Mouse (Mus musculus): ENCODE results near the gene Nrarp.

The Nrarp gene

DNA sequence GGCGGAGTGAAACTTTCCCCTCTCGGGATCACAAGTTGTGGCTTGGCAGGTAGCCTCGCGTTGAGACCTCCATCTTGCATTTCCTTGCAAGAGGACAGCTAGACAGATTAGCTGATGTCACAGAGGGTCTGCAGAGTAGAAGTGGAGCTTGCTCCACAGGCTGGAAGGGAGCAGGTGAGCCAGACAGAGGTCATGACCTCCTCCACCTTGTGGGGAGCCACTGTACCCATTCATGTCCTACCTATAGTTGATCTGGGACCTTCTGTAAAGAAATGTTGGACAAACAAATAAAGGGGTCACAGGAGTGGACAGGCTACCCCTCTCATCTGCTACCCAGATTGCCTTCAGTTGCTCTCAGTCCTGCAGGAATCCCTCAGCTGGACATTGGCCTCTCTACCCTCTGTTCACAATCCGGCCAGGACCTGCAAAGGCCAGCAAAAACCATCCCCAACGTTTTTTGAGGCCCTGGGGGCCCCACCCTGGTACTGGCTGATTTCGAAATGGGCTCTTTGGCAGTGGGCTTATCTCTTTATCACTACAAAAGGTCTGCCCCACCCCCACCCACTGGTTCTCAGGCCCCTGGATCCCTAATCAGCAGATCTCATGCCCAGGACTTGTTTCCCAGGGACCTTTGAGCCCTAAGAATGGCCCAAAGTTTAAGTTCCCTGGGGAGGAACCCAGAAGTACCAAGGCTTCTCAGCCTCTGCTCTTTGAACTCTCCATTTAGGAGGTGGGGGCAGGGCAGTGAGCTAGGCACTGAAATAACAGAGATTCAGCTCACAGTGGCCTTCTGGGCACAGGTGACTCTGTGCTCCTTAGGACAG, 5.5 kb upstream of the Nrarp start:
- 78% methylated on average over 7 of the region's 7 CpGs for WGBS

DNA sequence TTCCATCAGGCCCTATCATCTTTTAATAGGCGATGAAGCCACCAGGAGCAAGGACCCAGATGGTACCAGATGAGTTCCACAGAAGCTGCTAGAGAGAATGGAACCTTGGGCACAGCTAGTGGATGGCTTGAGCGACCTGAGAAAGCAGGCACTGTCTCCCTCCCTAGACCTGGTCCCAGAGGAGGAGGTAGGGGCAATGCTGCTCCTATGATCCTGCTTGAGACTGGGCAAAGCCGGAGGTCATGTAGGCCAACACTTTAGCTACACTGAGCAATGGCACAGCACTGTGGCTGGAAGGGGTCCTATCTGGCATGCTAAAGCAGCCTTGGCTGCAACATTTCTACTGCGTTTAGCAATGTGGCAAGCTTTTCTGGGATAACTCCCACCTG, 4.9 kb upstream of the Nrarp start:
- WGBS = 86% methylated on average over 4 of the region's 4 CpGs

DNA sequence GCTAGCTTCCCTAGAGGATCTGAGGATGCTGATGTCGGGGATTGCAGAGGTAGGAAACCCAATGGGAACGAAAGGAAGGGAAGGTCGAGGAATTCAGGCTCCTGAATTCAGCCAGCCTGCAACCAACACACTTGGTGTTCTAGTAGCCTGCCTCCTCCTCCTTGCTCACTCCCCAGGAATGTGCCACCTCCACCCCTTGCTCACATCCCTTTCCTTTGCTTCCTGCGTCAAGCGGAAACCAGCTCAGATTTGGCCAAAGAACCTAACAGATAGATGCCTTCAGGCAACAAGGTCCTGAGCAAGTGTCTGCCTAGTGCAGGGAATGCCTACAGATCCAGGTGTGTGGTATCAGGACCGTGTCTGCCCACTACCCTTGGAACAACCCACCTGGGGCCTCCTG, 4.0 kb upstream of the Nrarp start:
- WGBS = 49% methylated on average over 6 of the region's 6 CpGs

DNA sequence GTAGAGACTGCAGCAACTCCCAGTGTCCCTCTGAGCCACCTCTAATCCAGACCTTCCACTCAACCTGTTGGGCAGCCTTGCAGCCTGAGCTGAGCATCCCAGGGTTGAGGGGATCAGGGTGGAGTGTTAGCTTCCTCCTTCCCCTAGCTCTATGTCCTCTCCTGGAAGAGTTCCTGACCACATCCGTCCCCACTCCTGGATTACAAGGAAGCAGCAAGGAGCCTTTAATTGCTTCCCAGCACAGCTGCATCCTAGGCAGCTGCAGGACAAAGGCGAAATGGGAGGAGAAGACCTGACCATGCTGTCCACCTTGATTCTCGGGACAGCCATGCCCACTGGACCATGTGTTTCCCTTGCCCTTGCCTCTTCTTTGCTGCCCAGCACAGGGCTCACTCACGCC, 3.5 kb upstream of the Nrarp start:
- 60% methylated on average over 4 of the region's 4 CpGs for WGBS

DNA sequence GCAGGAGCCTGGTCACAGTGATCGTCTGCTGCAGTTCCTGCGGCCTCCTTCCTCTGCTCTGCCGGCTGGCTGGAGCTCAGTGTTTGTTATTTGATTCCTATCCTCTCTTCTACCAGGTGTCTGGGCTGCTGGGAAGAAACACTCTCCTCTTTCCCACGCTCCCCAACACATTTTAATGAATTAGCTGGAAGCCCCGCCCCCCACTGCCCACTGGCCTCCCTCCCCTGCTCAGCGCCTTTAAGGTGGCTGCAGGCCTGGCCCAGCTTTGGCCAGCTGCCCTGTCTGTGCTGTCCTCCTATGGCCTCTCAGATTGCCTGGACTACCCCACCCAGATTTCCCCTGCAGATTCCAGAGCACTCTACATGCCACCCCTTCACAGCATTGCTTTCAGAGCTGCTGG, 2.9 kb upstream of the Nrarp start:
- WGBS = 24% methylated on average over 6 of the region's 6 CpGs

DNA sequence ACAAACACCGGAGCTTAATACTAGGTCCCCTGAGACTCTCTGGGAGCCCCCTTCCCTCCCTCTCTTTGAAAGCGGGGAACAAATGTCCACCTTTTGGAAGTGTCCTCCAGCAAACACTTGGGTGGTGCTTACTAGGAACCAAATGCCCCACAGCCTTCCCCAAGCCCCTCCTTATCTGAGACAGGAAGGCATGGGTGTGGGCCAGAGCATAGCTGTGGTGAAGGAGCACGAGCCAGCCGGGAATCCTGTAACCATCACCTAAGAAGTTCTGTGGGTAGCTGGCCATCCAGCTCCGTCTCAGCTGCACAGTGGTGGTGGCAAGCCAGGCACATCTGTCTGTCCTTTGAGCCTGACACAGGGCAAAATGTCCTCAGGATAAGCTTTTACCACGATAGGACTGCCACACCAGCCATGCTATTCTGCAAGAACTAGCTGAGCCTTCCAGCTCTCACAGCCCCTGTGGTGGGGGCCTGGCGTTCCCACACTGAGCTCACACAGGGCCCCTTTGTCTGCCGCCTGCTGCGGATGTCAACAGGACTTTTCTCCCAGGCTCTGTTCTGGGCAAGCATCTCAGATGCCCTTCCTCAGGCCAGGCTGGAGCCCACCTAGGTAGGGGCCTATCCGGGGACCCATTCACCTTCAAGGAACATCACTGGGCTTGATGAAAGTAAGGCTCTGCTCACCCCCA, 2.1 kb upstream of the Nrarp start:
- 54% methylated on average over 10 of the region's 10 CpGs for WGBS

DNA sequence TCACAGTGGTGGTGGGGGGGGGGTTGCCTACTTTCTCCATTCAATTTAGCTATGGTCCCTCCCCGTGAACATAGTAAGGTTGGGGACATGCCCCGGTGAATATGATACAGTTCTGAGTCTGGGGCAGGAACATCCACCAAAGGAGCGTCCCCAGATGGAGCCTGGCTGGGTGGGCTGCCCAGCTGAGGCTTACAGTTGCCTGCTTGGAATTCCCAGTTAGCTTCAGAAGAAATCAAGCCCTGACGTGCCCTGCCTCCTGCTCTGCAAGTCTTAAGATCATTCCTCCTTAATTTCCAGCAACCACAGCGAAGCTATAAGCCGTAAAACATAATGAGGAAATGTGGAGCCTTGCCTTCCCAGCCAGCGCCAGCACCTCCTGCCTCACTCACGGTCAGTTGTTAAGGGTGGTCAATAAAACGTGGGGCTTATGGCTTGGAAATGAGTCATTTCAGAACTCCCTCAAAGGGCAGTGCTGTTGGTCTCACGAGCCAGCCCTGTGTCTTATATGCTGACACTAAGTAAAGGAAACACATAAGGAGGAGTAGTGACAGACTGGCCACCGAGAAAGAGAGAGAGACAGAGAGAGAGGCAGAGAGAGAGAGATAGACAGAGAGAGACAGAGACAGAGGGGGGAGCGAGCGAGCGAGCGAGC, 866 bp upstream of the Nrarp start:
- 51% methylated on average over 15 of the region's 15 CpGs for WGBS

DNA sequence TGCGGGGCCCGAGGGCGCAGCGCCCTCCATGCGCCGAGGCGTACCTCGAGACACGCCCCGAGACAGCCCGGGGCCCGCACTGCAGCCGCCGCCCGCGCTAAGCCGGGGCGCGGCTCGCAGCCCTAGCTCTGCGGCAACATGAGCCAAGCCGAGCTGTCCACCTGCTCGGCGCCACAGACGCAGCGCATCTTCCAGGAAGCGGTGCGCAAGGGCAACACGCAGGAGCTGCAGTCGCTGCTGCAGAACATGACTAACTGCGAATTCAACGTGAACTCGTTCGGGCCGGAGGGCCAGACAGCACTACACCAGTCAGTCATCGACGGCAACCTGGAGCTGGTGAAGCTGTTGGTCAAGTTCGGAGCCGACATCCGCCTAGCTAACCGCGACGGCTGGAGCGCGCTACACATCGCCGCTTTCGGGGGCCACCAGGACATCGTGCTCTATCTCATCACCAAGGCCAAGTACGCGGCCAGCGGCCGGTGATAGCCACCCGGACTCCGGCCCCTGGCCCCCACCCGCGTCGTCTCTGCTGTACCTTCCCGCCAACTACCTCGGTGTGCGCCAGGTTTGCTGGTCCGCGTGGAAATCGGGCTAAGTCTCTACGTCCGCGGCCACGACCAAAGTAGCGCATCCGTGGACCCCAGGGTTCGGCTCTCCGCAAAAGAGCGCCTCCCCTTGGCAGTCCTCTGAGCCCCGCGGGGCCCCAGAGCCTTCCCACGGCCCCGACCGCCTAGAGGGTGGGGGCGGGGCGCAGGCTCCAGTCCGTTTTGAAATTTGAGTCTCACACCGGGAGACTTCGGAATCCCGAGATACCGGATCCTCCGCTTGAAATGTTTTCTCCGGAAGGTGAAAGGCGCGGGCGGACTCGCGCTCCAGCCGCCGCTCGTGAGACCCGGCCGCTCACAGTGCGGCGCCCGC, 674 bp downstream of the Nrarp start:
- WGBS = under 1% methylated on average over 99 of the region's 100 CpGs

DNA sequence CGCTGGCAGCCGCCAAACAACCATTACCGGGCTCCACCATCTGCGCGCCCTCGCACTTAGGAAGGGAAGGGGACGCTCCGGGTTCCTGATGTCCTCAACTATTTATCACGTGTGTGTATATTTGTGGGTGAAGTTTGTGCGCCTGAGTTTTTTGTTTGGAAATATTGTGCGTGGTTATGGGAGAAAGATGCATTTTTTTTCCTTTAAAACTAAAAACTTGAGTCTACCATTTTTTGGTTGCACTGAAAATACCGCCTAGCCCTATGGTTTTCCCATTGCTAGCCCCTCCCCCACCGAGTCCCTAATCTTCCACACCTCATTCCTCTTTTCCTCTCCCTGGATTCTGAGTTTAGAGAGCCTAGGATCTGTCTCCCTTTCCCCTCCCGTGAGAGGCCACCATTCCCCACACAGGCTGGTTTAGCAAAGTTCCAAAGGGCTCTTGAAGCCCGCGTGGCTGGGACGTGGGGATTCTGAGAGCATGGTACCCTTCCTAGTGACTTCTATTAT, 1.4 kb downstream of the Nrarp start:
- 9% methylated on average over 17 of the region's 17 CpGs for WGBS

DNA sequence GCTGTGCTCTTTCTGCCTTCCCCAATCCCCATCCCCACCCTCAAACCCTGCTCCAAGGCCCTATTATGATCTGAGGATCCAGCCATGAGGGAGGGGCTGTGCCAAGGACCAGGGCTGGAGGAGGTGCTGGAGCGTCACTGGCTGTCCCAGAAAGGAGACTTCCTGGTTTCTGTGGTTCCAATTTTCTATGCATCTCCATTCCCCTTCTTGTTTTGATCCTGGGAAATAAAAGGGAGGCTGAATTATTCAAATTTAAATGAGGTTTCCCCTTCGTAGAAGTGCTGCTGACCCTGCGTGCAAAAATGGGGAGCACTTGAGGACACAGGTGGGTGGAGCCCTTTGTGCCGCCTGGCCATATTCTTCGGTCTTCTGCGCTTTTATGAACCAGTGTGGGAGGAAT, 2.1 kb downstream of the Nrarp start:
- 40% methylated on average over 6 of the region's 6 CpGs for WGBS

DNA sequence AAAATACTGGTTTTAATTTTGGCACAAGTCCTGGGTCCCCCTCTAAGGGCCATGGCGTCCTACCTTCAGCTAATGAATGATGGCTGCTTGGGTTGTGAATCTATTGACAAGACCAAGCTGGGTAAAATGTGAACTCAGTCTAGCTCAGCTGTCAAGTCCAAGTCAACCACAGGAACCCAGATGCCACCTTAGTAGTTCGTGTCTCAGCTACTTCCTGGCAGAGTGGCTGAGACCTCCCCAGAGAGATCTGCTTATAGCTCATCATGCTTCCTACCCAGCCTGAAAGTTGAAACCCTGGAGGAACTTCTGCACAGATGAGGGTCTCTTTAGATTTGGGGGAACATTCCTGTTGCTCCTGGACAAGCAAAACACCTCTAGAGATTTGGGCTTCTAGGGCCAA, 2.8 kb downstream of the Nrarp start:
- WGBS = 64% methylated on average over 2 of the region's 2 CpGs

DNA sequence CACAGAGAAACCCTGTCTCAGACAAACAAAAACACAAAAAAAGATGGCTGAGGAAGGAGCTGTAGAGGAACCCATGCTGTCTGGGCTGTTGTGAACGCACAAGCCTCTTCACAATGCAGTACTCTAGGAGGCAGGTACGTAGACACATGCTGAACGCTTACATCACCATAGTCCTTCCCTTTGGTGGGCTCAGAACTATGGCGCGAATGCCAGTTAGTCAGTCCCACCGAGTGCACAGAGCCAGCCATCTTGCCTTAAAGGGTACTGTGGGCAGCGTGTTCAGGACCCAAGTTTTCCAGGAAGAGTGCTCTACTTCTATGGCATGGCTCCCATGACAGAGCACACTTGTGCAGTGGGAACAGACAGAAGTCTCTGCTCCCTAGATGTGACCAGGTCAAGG, 3.9 kb downstream of the Nrarp start:
- WGBS = 86% methylated on average over 7 of the region's 7 CpGs

DNA sequence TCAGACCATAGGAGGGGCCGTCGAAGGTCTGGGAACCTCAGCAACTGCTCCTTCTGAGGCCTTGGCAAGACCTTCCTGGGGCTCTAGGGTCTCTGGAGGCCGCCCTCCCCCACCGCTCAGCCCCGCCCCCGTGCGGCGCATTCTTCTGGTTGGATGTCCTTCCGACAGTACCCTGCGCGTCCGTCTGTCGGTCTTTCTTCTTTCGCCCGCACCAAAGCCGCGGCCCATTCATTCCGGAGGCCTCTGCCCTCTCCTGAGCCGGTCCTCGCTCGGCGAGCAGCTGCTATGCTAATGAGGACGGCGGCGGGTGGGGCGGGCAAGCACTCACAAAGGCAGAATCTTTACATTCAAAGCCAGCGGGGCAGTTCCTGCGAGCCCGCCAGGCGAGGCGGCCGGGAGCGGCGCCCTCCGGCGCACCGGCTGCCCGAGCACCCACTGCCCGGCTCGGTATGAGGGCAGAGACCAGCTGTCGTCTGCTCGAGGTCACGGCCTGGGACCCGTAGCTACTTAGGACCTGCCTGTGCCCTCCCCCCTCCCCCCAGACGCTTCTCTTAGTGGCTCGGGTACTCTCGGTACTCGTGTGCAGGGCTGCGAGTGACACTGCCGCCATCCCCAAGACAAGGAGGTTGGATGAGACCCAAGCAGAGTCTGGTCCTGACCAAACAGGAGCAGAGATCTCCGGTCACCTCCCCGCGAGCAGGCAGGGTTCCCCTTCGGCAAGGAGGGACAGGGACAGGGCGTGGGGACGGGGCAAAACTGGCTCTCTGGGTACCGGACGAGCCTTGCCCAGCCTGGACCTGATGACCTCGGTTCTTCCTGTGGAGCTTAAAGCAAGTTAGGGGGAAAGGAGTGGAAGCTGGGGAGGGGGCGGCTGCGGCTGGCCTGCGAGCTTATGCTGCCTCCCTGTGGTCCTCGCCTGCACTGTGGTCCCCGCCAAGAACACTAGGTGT, 5.3 kb downstream of the Nrarp start:
- 5% methylated on average over 64 of the region's 64 CpGs for WGBS

DNA sequence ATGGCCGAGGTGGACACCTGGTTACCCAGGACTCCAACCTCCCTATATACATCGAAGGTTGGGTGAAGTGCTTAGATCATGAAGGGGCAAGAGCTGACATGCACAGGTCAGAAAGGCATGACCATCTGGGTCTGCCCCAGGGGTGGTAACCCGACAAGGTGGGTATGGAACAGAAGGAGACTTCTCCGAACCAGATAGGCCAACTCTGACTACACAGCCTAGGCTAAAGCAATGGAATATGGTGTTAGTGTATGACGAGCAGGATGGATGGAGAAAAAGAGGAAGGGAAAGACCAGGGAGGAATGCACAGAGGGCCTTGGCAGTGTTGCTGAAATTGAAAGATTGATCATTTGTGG, 6.0 kb downstream of the Nrarp start:
- WGBS = 56% methylated on average over 5 of the region's 5 CpGs

DNA sequence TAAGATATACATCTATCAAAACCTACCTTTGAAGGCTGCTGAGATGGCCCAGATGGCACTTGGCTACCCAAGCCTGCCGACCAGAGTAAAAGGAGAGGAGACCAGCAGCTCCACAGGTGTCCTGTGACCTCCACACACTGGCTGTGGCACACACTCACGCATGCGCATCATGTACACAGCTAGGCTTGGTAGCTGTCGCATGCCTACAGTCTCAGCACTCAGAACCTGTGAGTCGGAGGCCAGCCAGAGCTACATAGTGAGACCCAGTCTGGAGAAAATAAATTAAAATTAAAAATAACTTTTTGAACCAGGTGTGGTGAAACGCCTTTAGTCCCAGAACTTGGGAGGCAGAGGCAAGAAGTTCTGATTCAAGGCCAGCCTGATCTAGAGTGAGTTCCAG, 7.3 kb downstream of the Nrarp start:
- WGBS = 87% methylated on average over 6 of the region's 6 CpGs

DNA sequence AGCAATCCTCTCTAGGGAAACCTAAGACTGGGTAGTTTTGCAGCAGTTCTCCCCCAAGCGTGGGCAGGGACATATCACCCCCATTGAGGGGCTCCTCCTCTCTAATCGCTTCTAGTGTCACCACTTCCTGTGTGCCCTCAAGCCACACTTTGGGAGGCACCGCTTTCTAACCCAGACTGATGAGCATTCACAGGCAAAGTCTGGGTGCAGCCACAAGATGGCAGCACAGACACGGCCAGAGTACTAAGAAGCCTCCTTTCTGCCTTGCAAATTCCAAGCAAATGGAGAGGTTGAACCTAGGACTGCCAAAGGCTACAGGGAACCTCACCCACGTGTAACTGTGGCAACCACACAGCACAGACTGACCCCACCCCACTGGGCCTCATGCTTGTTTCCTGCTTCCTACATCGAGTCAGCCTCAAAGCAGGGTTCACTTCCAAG, 12.8 kb downstream of the Nrarp start:
- WGBS = 3% methylated on average over 6 of the region's 6 CpGs

DNA sequence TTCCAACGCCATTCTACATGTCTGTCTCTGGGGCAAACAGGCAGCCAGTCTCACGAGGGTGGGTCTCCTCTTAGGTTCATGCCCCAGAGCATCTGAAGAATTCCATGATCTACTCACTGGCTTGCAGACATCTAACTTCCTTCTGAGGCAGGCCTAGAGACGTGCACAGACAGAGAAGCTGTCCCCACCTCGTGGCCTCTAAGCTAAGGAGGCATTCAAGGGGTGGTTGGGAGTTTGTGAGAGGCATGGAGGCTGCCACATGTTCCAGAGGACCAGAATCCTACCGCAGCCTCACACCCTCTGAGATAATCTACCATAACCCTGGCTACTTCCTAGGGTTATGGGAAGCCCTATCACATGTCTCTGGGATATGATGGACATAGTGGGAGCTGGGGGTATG, 13.4 kb downstream of the Nrarp start:
- 70% methylated on average over 5 of the region's 5 CpGs for WGBS

DNA sequence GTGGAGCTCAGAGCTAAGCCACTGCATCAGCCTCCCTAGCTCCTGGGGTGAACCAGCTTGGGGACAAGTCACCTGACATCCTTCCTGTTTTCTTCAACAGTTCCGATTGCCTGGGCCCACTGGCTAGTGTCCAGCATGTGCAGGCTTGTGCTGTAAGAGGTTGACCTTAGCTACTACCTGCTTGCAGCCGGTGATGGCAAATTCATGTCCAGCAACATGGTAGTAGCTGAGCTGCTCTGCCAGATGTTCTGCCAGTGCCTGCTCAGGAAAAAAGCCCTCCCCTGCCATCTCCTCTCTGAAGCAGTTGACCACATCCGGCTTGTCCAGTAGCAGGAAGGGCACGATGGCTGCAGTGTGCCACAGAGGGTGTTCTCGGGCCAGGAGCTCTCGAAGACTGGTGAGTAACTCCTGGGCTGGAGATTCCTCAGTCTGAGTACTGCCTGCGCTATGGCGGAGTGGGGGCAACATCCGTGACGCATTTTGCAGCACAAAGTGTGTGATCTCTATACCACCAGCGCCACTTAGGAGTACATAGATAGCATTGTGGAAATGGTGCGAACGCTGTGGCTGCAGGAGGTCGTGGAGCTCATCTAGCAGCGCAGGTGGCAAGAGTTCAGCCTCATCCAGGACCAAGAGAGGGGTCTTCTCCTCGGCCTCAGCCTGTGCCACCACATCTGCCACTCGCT, 14.1 kb downstream of the Nrarp start:
- WGBS = 84% methylated on average over 17 of the region's 17 CpGs

DNA sequence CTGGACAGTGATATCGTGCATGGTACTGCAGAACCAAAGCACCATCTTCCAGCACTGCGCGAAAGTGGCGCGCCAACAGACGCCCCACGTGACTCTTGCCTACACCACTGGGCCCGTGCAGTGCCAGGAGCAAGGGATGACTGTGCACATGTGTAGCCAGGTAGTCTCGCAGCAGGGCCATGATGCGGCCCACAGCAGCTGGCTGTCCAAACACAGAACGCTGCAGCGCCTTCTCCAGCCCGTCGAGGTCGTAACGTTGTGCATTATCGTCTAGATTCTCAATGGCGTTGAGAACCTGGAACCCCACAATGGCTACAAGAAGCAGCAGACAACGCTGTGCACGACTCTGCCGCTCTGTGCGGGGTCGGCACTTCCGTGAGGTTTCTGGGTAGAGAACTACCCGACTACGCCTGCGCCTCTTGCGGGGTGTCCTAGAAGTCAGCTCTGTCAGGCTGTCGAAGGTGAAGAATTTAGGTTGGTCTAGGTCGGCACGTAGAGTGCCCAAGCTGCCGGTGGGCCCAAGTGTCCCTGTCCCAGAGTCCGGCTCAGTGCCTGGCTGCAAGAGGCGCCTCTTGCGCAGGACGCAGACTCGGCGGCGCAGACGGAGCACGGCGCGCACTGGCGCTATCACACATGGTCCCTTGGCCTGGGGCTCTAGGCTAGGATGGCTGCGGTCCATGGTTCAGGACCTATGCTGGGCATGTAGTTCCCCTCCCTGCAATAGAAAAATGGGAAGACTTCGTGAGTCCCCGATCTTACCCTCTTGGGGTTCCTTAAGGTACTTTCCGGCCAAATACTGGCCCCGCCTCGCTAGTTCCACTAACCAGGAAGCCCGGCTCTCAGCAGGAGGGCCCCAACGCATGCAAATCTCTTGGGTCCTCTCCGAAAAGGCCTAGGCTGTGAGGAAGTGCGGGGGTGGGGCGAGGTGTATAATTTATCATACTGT, 14.9 kb downstream of the Nrarp start:
- WGBS = 52% methylated on average over 55 of the region's 55 CpGs
